Mouse (Mus musculus) duodenum, adult 2 months (tissue): ENCODE measurements around the gene C1qb. TPM values are rescaled to one million over a fixed set of nuclear protein-coding genes. Genes with fewer than 3 reads are reported as not detected.

Experiments used
- polyA plus RNA-seq: library from polyadenylated mRNA; depleted of rRNA; stranded (reverse); fragments of >200 nt; gene quantifications from 2 replicates; pipeline ENCODE4 v1.2.3, GENCODE M21; 2012; ENCODE audit warnings: low replicate concordance; rRNA removed

C1qb gene
- polyA plus RNA-seq = 36.2 and 73.0 TPM in 2 replicates

DNA sequence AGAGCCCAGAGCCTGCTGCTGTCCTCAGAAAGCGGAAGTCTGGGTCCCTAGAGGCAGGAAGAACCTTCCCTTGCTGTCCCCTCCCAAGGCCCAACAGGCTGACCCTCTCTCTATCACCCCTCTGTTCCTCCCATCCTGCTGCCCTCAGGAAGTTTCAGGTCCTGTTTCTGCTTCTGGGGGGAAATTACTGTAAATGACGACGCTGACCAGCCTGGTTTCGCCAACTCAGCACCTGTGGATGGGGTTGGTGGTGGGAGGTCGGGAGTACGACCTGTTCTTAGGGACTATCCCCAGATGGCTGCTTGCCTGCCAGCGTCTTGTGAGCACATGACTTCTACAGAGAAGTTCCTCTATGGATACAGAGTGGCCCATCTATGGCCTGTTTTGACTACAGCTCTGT is at the start of gene C1qb:
Gene C1qb, minus strand, starts transcription at position 87 of the 400 bp plus-strand sequence.

DNA sequence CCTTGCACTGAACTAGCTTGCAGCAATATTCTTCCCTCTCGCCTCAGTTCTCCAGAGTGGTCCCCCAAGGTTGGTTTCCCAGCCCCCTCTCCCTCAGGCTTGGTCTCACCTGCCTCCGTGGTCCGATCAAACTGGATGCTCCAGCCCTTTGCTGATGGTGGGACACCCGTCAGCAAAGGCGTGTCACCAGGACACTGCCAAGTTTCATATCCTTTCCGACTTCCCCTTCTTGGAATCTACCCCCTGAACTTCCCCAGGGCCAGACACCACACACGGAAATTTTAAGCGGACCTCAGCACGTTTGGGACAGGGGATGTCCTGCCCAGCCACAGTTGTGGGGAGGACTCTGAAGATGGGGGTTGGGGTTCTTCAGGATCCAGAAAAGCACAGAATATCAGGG is 12.7 kb upstream of the C1qb start, which contains the start of gene C1qa:
Gene C1qa, minus strand, starts transcription at position 167 of the 400 bp plus-strand sequence.

DNA sequence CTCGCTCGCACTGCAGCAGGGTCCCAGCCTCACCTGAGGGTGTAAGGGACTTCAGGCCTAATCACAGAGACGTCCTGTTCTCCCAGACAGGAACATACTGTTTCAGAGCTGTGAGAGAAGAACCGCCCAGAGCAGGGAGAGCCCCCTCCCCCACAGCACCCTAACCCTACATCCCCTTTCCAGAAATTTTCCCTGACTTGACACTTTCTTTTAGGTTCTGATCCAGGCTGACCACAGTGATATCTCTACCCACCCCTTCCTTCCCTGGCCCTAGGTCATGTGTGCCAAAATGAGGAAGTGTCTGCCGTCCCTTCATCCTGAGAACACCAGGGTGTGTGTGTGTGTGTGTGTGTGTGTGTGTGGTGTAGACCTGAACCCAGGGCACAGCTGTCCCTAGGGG is 6.8 kb upstream of the C1qb start, which contains the start of gene C1qc:
Gene C1qc, minus strand, starts transcription at position 255 of the 400 bp plus-strand sequence.

DNA sequence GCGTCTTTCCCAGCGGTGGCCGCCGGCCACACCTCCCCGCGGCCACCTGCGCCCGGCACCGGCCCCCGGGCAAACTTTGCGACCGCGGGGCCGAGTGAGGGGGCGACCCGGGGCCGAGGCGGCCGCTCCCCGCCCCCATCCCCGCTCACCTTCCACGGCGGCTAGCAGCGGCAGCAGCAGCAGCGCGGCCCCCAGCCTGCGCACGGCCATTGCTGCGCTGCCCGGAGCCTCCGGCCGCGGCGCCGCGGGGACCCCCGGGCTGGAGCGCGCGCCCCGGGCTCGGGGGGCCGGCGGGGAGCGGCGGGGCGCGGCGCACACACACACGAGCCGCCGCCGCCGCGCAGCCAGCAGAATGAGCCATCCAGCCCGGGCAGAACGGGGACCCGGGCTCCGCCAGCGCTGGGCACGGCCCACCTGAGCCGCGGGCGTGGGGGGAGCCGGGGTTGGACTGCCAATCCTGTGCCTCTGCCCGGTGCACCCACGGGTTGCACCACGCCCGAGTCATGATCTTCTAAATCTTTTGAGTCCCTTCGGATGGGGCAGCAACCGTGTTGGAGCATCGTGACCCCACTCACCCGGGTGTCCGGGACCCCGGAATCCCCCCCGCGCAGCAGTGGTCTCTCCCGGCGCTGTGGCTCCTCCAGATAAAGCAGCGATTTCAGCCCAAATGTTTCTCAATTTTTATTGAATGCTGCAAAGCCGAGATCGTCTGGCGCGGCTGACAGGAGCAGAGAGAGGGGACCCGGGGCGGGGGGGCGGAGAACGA is 50.2 kb downstream of the C1qb start, which contains the start of gene Ephb2:
Gene Ephb2, minus strand, starts transcription at position 368 of the 766 bp plus-strand sequence.

Other genes starting within 250 kb of the C1qb start
- 21.0 and 58.9 TPM in 2 replicates for gene Ephb2, start 50.2 kb downstream of the C1qb start, polyA plus RNA-seq
- gene C1qc, start 6.9 kb upstream of the C1qb start, polyA plus RNA-seq = 75.1 and 129 TPM in 2 replicates
- 42.7 and 97.2 TPM in 2 replicates for gene C1qa, start 12.6 kb upstream of the C1qb start, polyA plus RNA-seq
- 0.02 and 0.04 TPM in 2 replicates for gene Epha8, start 70.6 kb upstream of the C1qb start, polyA plus RNA-seq
- 3.2 and 5.0 TPM in 2 replicates for gene Zbtb40, start 162.6 kb upstream of the C1qb start, polyA plus RNA-seq